Mouse (Mus musculus): Measurements from ENCODE around the gene Zfp691. TPM values are rescaled to one million over a fixed set of nuclear protein-coding genes. Genes with fewer than 3 reads are reported as not detected.

The Zfp691 gene
- polyA plus RNA-seq (2015; fragmentation: Nextera tagmentation; extraction: Ambion mirVana): 2.8 and 2.9 TPM in 2 replicates

DNA sequence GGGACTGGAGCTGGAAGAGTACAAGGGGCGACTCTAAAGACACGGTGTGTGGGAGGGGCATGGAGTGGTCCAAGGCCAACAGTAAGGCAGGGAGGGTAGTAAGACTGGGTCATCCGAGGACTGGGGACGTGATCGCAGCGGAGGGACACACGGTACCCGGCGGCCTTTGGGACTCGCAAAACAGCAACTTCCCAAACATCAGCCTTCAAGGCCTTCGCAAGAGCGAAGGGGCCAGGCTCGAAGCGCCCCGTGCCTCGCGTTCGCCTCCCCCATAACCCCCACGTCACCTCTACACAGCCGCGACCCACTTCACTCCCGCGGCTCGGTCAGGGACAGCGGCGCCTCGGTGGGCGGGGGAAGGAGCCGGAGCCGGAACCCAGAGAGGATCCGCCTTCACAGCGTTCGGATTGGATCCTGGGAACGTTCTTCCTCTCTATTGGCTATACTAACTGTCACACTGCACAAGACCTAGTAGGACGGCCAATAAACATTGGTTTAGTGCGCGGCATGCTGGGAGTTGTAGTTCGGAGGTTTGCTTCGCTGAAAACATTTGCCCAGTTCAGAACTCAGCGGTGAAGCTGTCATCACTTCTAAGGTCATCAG, at the start of gene Zfp691:
TSS of gene Zfp691 (minus strand) at position 345 of the 603 bp plus-strand sequence.
- no peaks in the 10 kb centered on the region for H3K27me3 ChIP-seq
- H3K4me2 ChIP-seq: peak within 1 kb of the TSS; percentile 89
- peak within 1 kb of the TSS; percentile 91 for H3K9ac ChIP-seq
- DNase-seq: peak; percentile 93
- WGBS (ENCODE audit: insufficient replicate concordance): under 1% methylated on average over 40 of the region's 40 CpGs
- no peaks in the 10 kb centered on the region for H3K9me3 ChIP-seq (replicated peaks)
- H3K4me3 ChIP-seq (replicated peaks): peak within 1 kb of the TSS; percentile 83
- peaks cover 47% of the 10 kb centered on the region for H3K4me1 ChIP-seq (replicated peaks)
- peak; percentile 99 for ATAC-seq (ENCODE audit: low read depth)
- peaks cover 56% of the 10 kb centered on the region for H3K36me3 ChIP-seq
- H3K27ac ChIP-seq: peak within 1 kb of the TSS; percentile 82

- no peaks in the 10 kb centered on the region for H3K9me3 ChIP-seq (replicated peaks)
- H3K27ac ChIP-seq: no peak overlapping the region
- DNase-seq: peak; percentile 35
- no peak overlapping the region for H3K4me3 ChIP-seq (replicated peaks)
- H3K4me2 ChIP-seq: no peak overlapping the region
- WGBS (ENCODE audit: insufficient replicate concordance): 62% methylated on average over 1 of the region's 1 CpGs
- no peak overlapping the region for H3K9ac ChIP-seq
- peak; percentile 24; the same call in 1 of the 2 replicates for ATAC-seq (ENCODE audit: low read depth)
- peaks cover 18% of the 10 kb centered on the region for H3K4me1 ChIP-seq (replicated peaks)
- H3K27me3 ChIP-seq: no peaks in the 10 kb centered on the region
- H3K36me3 ChIP-seq: peaks cover 41% of the 10 kb centered on the region
These were observed 49.7 kb upstream of the Zfp691 start for GRCm38 (mm10) chr4:119223696-119224095.

DNA sequence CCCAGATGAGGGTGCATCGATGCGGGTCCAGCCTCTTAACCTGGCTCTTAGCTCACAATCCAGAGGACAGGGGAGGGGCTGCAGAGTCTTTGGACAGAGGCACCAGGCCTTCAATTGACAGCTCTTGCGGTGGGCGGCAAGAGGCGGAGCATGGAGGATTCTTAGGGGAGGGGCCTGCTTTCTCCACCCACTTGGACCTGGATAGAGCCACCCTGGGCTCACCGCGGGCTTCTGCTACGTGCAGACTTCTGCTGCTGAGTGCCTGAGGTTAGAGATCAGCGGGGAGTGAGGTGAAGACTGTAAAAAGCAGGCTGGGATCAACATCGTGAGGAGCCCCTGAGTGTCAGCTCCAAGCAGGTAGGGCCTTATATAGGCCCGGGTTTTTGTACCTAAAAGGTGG, 44.2 kb upstream of the Zfp691 start, which contains the start of gene Tmem269:
TSS of gene Tmem269 (minus strand) at position 49 of the 400 bp plus-strand sequence.
- no peaks in the 10 kb centered on the region for H3K36me3 ChIP-seq
- H3K9ac ChIP-seq: no peak within 1 kb of the TSS
- H3K4me3 ChIP-seq (replicated peaks): no peak within 1 kb of the TSS
- H3K9me3 ChIP-seq (replicated peaks): no peaks in the 10 kb centered on the region
- H3K27me3 ChIP-seq: peaks cover 16% of the 10 kb centered on the region
- ATAC-seq (ENCODE audit: low read depth) (peak; percentile 43; the same call in 1 of the 2 replicates), DNase-seq (no peak)
- no peak within 1 kb of the TSS for H3K4me2 ChIP-seq
- 14% methylated on average over 11 of the region's 11 CpGs for WGBS (ENCODE audit: insufficient replicate concordance)
- peaks cover 10% of the 10 kb centered on the region; the same call in 1 of the 2 replicates for H3K4me1 ChIP-seq (replicated peaks)
- H3K27ac ChIP-seq: no peak within 1 kb of the TSS

DNA sequence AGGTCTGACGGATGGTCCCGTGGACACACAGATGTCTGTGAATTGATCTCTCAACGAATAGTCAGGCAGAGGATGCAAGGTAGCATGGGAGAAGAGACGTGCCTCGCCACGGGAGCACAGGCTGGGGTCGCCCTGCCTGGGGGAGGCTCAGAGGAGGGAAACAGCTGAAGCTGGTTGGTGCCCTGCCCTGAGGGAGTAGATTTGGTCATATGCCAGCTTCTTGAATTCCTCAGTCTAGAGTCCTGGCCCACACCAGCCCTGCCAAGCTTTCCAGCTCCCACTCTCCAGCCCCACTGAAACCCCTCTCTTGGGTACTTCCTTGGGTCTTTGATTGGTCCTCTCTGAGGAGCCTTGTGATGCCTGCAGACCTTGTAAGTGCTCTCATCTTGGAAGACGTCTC, 42.7 kb upstream of the Zfp691 start:
- Histone ChIP-seq H3K4me3 (replicated peaks) (no peak overlapping the region), H3K9me3 (replicated peaks) (no peaks in the 10 kb centered on the region), H3K27me3 (peaks cover 16% of the 10 kb centered on the region), H3K4me1 (replicated peaks) (0 out of 2 replicates have a peak, but pooled peaks cover 2% of the 10 kb centered on the region), H3K9ac (no peak overlapping the region), H3K4me2 (no peak overlapping the region), H3K27ac (no peak overlapping the region), H3K36me3 (no peaks in the 10 kb centered on the region)
- ATAC-seq (ENCODE audit: low read depth): no peak
- WGBS (ENCODE audit: insufficient replicate concordance): 66% methylated on average over 8 of the region's 8 CpGs
- DNase-seq: no peak

GRCm38 (mm10) chr4:119204672-119205071, 30.7 kb upstream of the Zfp691 start:
- ATAC-seq (ENCODE audit: low read depth): peak; percentile 73
- no peak overlapping the region for H3K4me2 ChIP-seq
- H3K9me3 ChIP-seq (replicated peaks): no peaks in the 10 kb centered on the region
- peaks cover 4% of the 10 kb centered on the region; the same call in 1 of the 2 replicates for H3K27me3 ChIP-seq
- H3K4me1 ChIP-seq (replicated peaks): peaks cover 9% of the 10 kb centered on the region
- no peak overlapping the region for H3K4me3 ChIP-seq (replicated peaks)
- H3K9ac ChIP-seq: no peak overlapping the region
- no peak overlapping the region for H3K27ac ChIP-seq
- DNase-seq: peak; percentile 61
- 17% methylated on average over 8 of the region's 8 CpGs for WGBS (ENCODE audit: insufficient replicate concordance)
- H3K36me3 ChIP-seq: peaks cover 17% of the 10 kb centered on the region

DNA sequence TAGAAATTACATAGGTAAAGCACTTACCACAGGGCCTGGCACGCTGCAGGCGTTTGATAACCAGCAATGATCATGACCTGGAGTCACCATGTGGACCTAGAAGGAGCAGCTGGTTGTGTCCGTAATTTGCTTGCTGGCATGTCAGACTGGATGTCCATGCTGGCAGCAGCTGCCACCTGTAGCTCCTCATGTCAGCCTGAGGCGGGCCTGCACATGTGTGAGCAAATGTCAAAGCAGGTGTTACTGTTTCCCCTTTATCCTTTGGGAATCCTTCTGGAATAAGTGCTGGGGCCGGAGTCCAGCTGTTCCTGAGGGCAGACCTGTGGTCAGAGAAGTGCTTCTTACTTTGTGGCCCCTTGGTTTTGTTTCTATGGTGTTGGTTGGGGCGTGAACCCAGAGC, 24.1 kb upstream of the Zfp691 start:
- Histone ChIP-seq H3K9ac (peak overlapping the region; percentile 99), H3K4me3 (replicated peaks) (peak overlapping the region; percentile 16; the same call in 1 of the 2 replicates), H3K27ac (peak overlapping the region; percentile 70), H3K27me3 (no peaks in the 10 kb centered on the region), H3K9me3 (replicated peaks) (no peaks in the 10 kb centered on the region), H3K36me3 (peaks cover 30% of the 10 kb centered on the region), H3K4me2 (peak overlapping the region; percentile 77), H3K4me1 (replicated peaks) (peaks cover 64% of the 10 kb centered on the region)
- ATAC-seq (ENCODE audit: low read depth) (no peak), DNase-seq (no peak)
- WGBS (ENCODE audit: insufficient replicate concordance): 67% methylated on average over 6 of the region's 6 CpGs

DNA sequence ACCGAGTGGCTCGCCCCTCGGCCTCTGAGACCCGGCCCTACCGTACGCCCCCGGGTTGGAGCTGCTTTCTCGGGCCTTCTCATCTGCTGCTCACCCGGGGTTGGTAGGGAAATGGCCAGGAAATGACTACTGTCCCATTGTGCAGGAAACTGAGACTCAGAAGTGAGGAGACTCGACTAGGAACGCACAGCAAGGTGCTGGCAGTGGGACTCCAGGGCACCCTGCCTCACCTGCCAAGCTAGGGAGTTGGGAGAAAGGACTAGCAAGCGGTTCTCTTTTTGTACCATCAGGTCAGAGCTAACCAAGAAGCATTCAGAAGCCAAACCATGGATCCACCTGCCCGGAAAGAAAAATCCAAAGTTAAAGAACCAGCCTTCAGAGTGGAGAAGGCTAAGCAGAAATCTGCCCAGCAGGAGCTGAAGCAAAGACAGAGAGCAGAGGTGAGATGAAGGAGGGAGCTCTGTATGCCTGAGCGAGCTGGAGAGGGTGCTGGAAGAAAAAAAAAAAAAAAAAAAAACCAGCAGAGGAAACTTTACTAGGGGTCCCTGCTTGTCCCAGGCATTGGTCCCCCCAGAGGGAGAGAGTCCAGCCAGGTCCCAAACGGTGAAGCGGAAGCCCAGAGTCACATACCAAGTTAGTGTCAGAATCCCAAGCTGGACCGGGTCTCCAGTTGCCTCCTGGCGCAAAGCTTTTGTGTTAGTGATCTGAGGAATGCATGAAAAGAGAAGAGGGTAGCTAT, 21.8 kb upstream of the Zfp691 start:
- 14% methylated on average over 18 of the region's 18 CpGs for WGBS (ENCODE audit: insufficient replicate concordance)
- Histone ChIP-seq H3K36me3 (peaks cover 15% of the 10 kb centered on the region), H3K4me2 (peak overlapping the region; percentile 77), H3K9me3 (replicated peaks) (no peaks in the 10 kb centered on the region), H3K27ac (peak overlapping the region; percentile 99), H3K4me1 (replicated peaks) (peaks cover 87% of the 10 kb centered on the region), H3K4me3 (replicated peaks) (peak overlapping the region; percentile 98), H3K27me3 (no peaks in the 10 kb centered on the region), H3K9ac (peak overlapping the region; percentile 99)
- peak; percentile 49 for ATAC-seq (ENCODE audit: low read depth)
- no peak for DNase-seq

DNA sequence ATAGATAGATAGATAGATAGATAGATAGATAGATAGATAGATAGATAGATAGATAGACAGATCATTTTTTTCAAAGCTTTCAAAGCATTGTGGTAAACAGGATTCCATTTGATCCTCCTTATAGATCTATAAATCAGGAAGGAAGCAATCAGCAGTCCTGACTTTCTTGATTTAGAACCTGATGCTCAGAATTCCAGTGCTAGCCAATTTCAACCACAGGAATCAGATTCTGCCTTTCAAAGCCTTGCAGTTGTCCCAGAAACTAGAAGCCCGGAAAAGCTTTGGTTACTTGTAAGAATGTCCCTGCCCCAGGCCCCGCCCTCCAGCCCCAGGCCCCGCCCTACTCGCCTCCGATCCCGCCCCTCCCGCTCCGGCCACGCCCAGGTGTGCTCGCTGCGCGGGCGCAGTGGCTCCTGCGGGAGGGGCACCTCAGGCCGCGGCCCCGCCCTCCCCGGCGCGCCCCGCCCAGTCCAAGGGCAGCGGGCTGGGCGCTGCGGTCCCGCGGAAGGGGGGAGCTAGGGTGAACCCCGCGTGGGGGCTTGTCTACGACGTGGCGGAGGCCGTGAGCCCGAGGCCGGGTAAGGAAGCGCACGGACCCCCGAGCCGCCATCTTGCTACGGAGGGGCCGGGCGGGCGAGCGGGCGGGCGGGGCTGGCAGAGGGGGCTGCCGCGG, 21.1 kb upstream of the Zfp691 start, which contains the start of gene Svbp:
TSS of gene Svbp (plus strand) at position 398 of the 673 bp plus-strand sequence.
- peak within 1 kb of the TSS; percentile 99 for H3K27ac ChIP-seq
- peaks cover 13% of the 10 kb centered on the region for H3K36me3 ChIP-seq
- H3K4me2 ChIP-seq: peak within 1 kb of the TSS; percentile 77
- under 1% methylated on average over 47 of the region's 47 CpGs for WGBS (ENCODE audit: insufficient replicate concordance)
- ATAC-seq (ENCODE audit: low read depth) (peak; percentile 84), DNase-seq (peak; percentile 80)
- H3K27me3 ChIP-seq: no peaks in the 10 kb centered on the region
- no peaks in the 10 kb centered on the region for H3K9me3 ChIP-seq (replicated peaks)
- H3K4me1 ChIP-seq (replicated peaks): peaks cover 88% of the 10 kb centered on the region
- peak within 1 kb of the TSS; percentile 98 for H3K4me3 ChIP-seq (replicated peaks)
- H3K9ac ChIP-seq: peak within 1 kb of the TSS; percentile 99

- ATAC-seq (ENCODE audit: low read depth) (no peak), DNase-seq (no peak)
- peak overlapping the region; percentile 19 for H3K9ac ChIP-seq
- H3K9me3 ChIP-seq (replicated peaks): no peaks in the 10 kb centered on the region
- peak overlapping the region; percentile 99 for H3K27ac ChIP-seq
- peaks cover 70% of the 10 kb centered on the region for H3K4me1 ChIP-seq (replicated peaks)
- H3K27me3 ChIP-seq: no peaks in the 10 kb centered on the region
- no peak overlapping the region for H3K4me2 ChIP-seq
- WGBS (ENCODE audit: insufficient replicate concordance): 85% methylated on average over 4 of the region's 4 CpGs
- peaks cover 19% of the 10 kb centered on the region for H3K36me3 ChIP-seq
- H3K4me3 ChIP-seq (replicated peaks): no peak overlapping the region
These were observed 18.8 kb upstream of the Zfp691 start for GRCm38 (mm10) chr4:119192757-119193156.

DNA sequence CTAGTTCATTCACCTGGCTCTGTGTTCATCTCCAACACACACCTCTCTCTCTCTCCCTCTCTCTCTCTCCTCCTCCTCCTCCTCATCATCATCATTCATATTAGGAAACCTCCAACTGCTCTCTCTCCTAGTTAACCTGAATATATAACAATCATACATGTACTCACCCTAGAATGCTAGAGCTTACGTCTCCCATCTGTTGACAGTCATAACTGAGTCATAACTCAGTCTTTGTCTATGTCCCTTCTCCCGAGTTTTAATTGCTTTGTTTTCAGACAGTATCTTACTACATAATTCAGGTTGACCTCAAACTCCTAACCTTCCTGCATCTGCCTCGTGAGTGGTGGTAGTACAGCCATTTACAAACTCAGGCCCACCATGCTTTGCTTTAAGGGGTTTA, 17.3 kb upstream of the Zfp691 start:
- Histone ChIP-seq H3K4me2 (peak overlapping the region; percentile 78), H3K27ac (peak overlapping the region; percentile 99), H3K9ac (peak overlapping the region; percentile 91), H3K4me3 (replicated peaks) (peak overlapping the region; percentile 77), H3K4me1 (replicated peaks) (peaks cover 69% of the 10 kb centered on the region), H3K9me3 (replicated peaks) (no peaks in the 10 kb centered on the region), H3K27me3 (no peaks in the 10 kb centered on the region), H3K36me3 (peaks cover 26% of the 10 kb centered on the region)
- ATAC-seq (ENCODE audit: low read depth): no peak
- DNase-seq: no peak
- WGBS (ENCODE audit: insufficient replicate concordance): 46% methylated on average over 3 of the region's 3 CpGs

GRCm38 (mm10) chr4:119190618-119191017, 16.6 kb upstream of the Zfp691 start:
- Histone ChIP-seq H3K36me3 (peaks cover 33% of the 10 kb centered on the region), H3K4me3 (replicated peaks) (peak overlapping the region; percentile 77), H3K9ac (peak overlapping the region; percentile 91), H3K9me3 (replicated peaks) (no peaks in the 10 kb centered on the region), H3K27ac (peak overlapping the region; percentile 99), H3K4me1 (replicated peaks) (peaks cover 69% of the 10 kb centered on the region), H3K27me3 (no peaks in the 10 kb centered on the region), H3K4me2 (peak overlapping the region; percentile 78)
- DNase-seq (peak; percentile 77), ATAC-seq (ENCODE audit: low read depth) (peak; percentile 66)
- 21% methylated on average over 8 of the region's 8 CpGs for WGBS (ENCODE audit: insufficient replicate concordance)
